Mouse (Mus musculus) T-cell, adult 2 months (primary cell): ENCODE measurements around the gene Atp8a1.

Source experiments
- DNase-seq: peaks from one replicate; pipeline ENCODE4 v3.0.0; 2022; ENCODE audit warnings: low spot score

Atp8a1 gene

GRCm38 (mm10) chr5:67673008-67673407 lies 174.2 kb downstream of the Atp8a1 start:
- no peak for DNase-seq

- DNase-seq, result no peak
Observed at GRCm38 (mm10) chr5:67670158-67670557, 177.1 kb downstream of the Atp8a1 start.

GRCm38 (mm10) chr5:67669436-67669896 lies 177.8 kb downstream of the Atp8a1 start:
- no peak for DNase-seq

DNA sequence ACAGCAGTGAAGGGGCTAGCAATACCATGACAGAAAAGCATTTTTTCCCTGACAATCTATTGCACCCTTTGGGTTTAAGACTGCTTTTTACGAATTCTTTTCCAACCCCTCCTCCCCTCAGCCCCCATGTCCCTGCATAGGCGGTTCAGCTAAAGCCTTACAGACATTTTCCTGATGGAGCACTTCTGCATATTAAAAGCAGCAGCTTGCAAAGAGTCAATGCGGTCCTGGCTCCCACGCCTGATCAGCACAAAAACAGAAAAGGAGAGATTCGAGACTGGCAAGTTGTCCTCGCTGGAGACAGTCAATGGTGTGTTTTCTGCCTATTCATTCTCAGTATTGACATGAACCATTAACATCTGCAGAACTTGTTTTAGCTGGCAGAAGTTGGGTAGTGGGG lies 184.5 kb downstream of the Atp8a1 start:
- no peak for DNase-seq

DNA sequence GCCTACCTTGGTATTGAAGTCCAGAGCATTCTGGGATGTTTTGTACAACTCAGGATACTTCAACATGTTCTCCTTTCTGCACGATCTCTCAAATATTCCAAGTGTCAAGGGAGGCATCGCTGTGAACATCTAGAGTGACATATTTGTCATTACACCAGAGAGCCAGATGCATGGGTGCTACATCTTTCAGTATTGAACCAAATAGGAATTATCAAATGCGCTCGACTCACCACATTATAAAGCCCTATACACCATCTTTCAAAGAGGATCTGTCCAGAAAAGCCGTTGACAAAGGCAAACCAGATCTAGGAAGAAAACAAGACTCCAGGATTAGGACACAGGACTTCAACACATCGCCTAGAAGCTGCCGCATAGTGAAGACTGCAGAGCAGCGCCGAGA lies 187.4 kb downstream of the Atp8a1 start:
- DNase-seq, result no peak

- no peak for DNase-seq
Observed at GRCm38 (mm10) chr5:67656821-67657259, 190.4 kb downstream of the Atp8a1 start.

GRCm38 (mm10) chr5:67655696-67656519 lies 191.3 kb downstream of the Atp8a1 start:
- DNase-seq, result no peak

DNA sequence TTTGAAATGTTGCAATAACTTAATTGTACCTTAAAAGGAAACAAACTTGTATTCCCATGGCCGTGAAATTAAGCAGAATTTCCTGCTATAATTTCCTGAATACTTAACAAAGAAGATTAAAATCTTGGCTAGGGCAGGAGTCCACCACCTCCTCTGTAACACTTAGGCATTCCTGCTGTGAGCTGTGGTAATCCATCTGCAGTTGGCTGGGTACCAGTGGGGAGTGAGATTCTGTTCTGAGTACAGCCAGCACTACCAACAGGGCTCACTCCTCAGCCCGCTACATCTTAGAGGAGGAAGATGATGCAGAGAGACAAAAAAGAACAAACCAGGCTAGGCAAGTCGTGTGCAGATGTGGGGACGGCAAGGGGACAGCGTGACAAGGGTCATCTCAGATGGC lies 192.7 kb downstream of the Atp8a1 start:
- no peak for DNase-seq

DNA sequence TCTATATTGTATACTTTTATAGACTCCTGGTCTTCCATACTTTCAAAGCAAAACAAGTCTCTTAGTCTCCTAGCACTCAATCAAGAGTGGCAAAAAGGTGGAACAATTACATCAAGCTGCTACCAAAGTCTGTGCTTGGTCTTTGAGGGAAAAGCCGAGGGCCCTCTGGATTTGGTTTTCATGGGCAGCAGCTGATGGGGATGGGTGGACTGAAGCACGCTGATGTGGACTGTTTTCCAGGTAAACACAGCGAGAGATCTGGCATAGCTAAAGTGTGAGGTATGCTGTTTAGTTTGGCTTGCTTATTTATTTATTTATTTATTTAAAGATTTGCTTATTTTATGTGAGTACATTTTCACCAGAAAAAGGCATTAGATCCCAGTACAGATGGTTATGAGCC lies 193.7 kb downstream of the Atp8a1 start:
- no peak for DNase-seq

GRCm38 (mm10) chr5:67652468-67652867 lies 194.8 kb downstream of the Atp8a1 start:
- no peak for DNase-seq

- no peak for DNase-seq
Observed at GRCm38 (mm10) chr5:67650021-67650420, 197.2 kb downstream of the Atp8a1 start.

GRCm38 (mm10) chr5:67649156-67649555 lies 198.1 kb downstream of the Atp8a1 start:
- DNase-seq, result no peak

- DNase-seq, result no peak
Observed at GRCm38 (mm10) chr5:67647568-67647967, 199.7 kb downstream of the Atp8a1 start.

DNA sequence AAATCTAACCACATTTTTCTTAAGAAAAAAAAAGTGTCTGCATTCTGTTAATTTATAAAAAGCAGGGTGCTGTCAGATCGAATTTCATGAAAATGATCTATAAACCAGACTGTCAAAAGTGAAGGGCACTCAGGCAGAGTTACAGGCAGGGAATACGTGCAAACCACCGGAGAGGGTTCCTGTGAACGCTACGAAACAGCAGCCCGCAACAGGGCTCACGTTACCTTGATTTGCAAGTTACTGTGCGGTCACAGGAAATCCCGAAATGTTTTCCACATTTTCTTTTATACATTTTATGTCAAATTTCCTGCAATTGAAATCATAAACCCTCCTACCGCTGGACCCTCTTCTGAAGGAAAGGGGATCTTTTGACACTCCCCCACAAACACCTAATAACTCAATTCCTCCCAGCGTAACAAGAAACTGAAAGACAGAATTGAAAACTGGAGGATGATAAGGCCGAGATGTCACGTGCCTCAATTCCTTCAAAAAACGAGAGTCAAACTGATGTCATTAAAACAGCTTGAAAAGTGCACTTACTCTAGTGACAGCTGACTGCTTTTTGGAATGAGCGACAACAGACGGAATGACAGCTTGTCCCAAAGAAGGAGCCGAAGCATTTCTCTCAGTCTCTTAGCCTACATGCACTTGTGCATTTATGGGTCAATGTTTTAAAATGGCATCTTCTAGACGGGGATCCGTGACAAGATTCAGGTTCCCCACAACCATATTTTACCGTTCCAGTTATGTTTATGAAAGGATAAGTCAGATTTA lies 200.3 kb downstream of the Atp8a1 start:
- DNase-seq, result no peak

DNA sequence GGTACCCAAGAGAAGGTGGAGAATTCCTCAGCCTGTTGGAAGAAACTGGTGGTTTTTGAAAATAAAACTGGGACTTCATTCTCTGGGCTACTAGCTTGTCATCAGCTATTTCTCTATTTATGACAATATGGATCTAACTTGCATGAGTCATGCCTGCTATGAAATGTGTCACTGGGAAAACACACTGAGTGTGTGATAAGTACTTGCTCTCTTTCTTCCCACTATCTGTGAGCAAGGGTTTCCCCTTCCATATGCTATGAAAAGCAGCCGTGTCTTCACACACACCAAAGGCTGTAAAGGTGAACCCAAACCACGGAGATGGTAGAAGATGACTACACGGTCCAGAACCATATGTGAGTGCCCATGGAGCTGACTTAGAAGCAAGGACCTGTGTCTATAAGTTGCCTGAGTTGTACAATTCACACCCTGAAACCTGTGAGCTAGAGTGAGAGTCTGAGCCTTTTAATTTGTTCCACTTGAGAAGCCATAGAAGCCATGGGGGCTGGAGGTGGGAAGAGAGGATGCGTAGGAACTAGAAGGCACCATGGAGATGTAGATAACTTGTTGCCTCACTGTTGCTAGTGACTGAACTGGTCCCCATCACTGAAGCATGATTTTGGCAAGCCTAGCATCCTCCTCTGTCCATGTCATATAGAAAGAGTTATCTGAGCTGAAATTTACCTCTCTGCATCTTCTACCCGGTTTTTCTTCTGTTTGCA lies 203.5 kb downstream of the Atp8a1 start:
- DNase-seq, result no peak

DNA sequence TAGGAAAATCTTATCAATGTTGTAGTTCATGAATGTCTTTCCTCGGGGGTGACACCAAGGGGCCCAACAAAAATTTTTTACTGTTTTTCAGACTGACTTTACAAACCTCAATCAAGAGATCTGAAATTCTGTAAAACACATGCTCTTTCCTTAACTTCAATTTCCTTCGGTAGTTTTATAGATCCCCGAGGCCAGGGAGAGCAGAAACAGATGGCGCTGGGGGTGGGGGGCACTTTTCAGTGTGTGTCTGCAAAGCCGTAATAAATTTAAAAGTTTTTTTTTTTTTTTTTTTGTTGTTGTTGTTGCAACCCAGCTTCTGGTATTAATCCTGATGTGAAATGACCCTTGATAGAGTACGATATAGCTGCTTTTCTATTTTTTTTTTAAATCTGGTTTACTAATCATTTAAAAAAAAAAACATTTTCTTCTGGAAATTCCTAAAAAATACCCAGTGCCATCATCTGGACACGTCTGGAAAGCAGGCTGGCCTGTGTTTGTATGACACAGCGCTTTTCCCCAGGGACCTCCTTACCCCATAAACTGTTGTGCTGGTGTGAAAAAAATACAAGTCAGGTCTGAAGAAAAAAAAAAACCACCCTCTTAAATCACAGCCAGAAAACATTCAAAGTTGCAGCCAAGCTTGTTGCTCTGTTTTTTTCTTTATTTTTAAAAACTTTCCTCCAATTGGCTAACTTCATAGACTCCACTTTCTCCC lies 205.7 kb downstream of the Atp8a1 start:
- DNase-seq, result no peak

GRCm38 (mm10) chr5:67640596-67641312 lies 206.5 kb downstream of the Atp8a1 start:
- no peak for DNase-seq

GRCm38 (mm10) chr5:67634339-67634738 lies 212.9 kb downstream of the Atp8a1 start:
- DNase-seq, result no peak

DNA sequence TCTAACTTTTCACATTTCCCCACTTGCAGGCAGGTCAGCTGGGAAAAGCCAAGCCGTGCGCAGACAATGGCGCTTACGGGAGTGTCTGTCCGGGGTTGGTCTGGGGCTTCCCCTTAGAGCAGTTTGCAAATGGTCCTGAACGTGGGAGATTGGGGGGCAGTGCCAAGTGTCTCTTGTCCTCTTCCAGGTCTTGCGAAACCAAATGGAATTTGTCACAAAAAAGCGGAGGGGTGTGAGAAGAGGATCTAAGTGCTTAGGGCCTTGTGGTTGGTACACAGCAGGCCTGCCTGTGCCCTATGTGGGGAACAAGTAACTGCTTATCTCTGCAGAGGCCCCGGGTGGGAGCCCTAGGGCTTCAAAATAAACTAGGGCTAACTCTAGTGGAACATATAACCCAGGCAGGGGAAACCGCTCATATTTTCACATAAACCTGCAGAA lies 213.4 kb downstream of the Atp8a1 start:
- DNase-seq, result no peak

DNA sequence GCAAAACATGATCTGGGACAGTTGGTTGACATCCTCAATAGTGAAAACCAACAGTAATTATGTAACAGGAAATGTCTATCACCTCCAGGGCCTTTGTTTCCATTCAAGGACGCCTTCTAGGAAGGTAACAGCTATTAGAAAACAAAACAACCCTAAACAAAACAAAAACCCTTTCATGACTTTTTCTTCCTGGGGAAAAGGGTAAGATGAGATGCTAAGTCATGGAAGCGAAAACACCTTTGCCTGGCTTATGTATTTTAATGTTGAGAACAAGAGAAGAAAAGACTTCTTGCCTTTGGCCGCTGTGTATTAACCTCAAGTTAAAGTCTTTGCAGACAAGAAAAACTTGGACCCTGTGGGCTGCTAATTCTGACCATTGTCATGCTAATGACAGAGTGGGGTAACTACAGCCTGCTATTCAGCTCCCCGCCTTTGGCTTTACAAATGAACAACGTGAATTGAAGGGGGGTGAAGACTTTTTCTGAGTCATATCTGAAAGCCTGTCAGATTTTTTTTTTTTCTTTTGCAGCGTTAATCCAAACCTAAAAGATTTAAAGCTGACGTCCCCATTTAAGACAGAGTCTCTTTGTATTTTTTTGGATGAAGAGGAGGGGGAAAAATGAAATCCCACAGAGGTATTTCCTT lies 214.0 kb downstream of the Atp8a1 start:
- no peak for DNase-seq

DNA sequence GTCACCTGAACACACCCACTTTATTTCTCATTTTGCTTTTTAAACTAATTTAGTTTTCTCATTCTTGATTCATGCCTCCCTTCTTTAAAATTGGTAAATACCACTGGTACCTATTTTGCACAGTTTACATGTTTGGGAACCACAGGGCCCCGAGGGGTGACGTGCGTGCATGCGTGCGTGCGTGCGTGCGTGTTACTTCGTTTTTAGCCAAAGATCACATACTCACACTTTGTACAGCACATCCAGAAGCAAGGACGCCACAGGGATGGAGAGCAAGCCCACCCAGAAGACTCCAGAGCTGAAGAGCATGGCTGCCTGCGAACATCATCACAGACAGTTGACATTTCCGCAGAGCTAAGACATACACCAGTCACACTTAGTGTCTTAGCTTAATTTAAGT lies 216.0 kb downstream of the Atp8a1 start:
- no peak for DNase-seq
